Mouse (Mus musculus): Measurements from ENCODE around the gene Dusp13.

DNA sequence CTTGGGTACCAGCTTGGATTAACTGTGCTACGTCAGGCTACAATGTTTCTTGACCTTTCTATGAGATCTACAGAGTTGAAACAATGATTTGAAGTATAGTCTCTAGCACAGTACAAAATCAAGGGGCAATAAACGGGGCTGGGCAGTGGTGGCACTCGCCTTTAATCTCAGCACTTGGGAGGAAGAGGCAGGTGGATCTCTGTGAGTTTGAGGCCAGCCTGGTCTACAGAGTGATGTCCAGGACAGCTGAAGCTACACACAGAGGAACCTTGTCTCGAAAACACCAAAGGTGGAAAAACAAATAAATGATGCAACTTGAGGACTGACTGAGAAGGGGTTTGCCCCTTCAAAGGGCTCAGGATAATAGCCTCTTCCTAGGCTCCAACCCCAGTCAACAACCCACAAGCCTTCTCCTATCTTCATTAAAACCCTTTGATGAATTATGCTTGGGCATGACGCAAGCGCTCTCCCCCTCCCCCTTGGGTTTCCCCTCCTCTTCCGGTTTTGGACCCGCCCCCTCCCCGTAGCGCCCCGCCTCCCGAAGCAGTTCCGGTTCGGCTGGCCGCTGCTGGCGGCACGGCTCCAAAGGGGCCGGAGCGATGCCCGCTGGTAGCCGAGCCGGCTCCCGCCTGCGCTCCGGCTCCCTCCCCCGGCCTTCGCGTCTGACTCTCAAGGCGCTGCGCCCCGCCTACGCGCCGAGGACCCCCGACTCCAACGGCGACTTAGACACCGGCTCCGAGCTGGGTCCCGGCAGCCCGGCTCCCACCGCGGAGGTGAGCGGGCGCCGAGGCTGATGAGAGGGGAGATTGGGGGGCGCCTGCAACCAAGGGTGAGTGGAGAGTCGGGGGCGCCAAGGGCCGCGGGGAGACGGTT, 737 bp downstream of the Dusp13 start, which contains the start of gene Samd8:
- TF ChIP-seq CTCF (IDR thresholded peaks at IDR 0.05) (no peak), EP300 (IDR thresholded peaks at IDR 0.05; ENCODE audit: insufficient read depth, low read depth, low read length) (no peak)
